Mouse (Mus musculus) kidney, postnatal 0 days (tissue): ENCODE results near the gene Eif5. TPM values are rescaled to one million over a fixed set of nuclear protein-coding genes. Genes with fewer than 3 reads are reported as not detected.
A peak's percentile ranks its signal among the peaks of the same experiment; 100 is the strongest.

ENCODE experiments used
- ATAC-seq: fragments of 200-750 bp; cut with Nextera tagmentation; replicated peaks from 2 replicates; pipeline ENCODE4 v1.8.0; 2017; ENCODE audit warnings: low read depth, moderate number of reproducible peaks, moderate TSS enrichment, moderate library complexity; ENCODE audit not compliant: low FRiP score
- DNase-seq: peaks from one replicate; pipeline ENCODE4 v3.0.0-alpha.2; 2016; ENCODE audit warnings: low spot score
- H3K27ac ChIP-seq: fragments of 300-500 bp; sonication (generic); 2 replicates; pipeline ENCODE4 v1.5.1; 2014; ENCODE audit warnings: mild to moderate bottlenecking
- H3K27me3 ChIP-seq: fragments of 300-500 bp; sonication (generic); 2 replicates; pipeline ENCODE4 v1.6.1; 2014; ENCODE audit warnings: low read length, mixed read lengths; ENCODE audit not compliant: insufficient read depth
- H3K36me3 ChIP-seq: fragments of 300-500 bp; sonication (generic); 2 replicates; pipeline ENCODE4 v1.6.1; 2014; ENCODE audit warnings: low read length, mixed read lengths; ENCODE audit not compliant: insufficient read depth
- H3K4me1 ChIP-seq: fragments of 300-500 bp; sonication (generic); replicated peaks from 2 replicates; pipeline ENCODE4 v1.6.1; 2014; ENCODE audit warnings: antibody characterized with exemption, low read length, mixed read lengths; ENCODE audit not compliant: insufficient read depth
- H3K4me2 ChIP-seq: fragments of 300-500 bp; sonication (generic); 2 replicates; pipeline ENCODE4 v1.6.1; 2014; ENCODE audit warnings: mild to moderate bottlenecking, low read length, moderate library complexity, mixed read lengths
- H3K4me3 ChIP-seq: fragments of 300-500 bp; sonication (generic); replicated peaks from 2 replicates; pipeline ENCODE4 v1.5.1; 2014; ENCODE audit warnings: low read depth, low read length
- H3K9ac ChIP-seq: fragments of 300-500 bp; sonication (generic); 2 replicates; pipeline ENCODE4 v1.6.1; 2014; ENCODE audit warnings: low read depth, low read length
- H3K9me3 ChIP-seq: fragments of 300-500 bp; sonication (generic); replicated peaks from 2 replicates; pipeline ENCODE4 v1.6.1; 2016; ENCODE audit warnings: low read length, inconsistent platforms, mixed read lengths
- CTCF ChIP-seq: IDR thresholded peaks from 2 replicates; pipeline ENCODE4 v1.5.1; 2016; ENCODE audit warnings: antibody characterized with exemption, low read depth, mild to moderate bottlenecking, moderate library complexity
- WGBS: fragments of 180-500 bp; shearing (Covaris S2); extraction: QIAGEN DNeasy Blood & Tissue Kit; methylation state at CpG from one replicate; pipeline ENCODE4 v1.1.7; 2014; 5-methylcytosine and 5-hydroxymethylcytosine counted together
- polyA plus RNA-seq: library from polyadenylated mRNA; unstranded; fragments of >200 nt; fragmentation: Nextera tagmentation; extraction: Ambion mirVana; gene quantifications from 2 replicates; pipeline ENCODE4 v1.2.1, GENCODE M21; 2015

Eif5 gene
- polyA plus RNA-seq, 1 experiment from 2014 or later = 701 TPM

- Histone ChIP-seq H3K4me3 (no peak overlapping the region), H3K9me3 (no peaks in the 10 kb centered on the region), H3K4me1 (0 out of 2 replicates have a peak, but pooled peaks cover 4% of the 10 kb centered on the region), H3K9ac (no peak overlapping the region), H3K27me3 (no peaks in the 10 kb centered on the region), H3K4me2 (no peak overlapping the region), H3K27ac (no peak overlapping the region), H3K36me3 (no peaks in the 10 kb centered on the region)
- ATAC-seq = no peak
- TF ChIP-seq CTCF = no peak
- WGBS = 59% methylated on average over 6 of the region's 6 CpGs
- no peak for DNase-seq
Measured at GRCm38 (mm10) chr12:111557538-111557937, 19.7 kb downstream of the Eif5 start.

GRCm38 (mm10) chr12:111558655-111559054, 20.8 kb downstream of the Eif5 start:
- DNase-seq (no peak), ATAC-seq (no peak)
- Histone ChIP-seq H3K27me3 (no peaks in the 10 kb centered on the region), H3K27ac (no peak overlapping the region), H3K4me1 (0 out of 2 replicates have a peak, but pooled peaks cover 4% of the 10 kb centered on the region), H3K9me3 (no peaks in the 10 kb centered on the region), H3K36me3 (no peaks in the 10 kb centered on the region), H3K4me2 (no peak overlapping the region), H3K9ac (no peak overlapping the region), H3K4me3 (no peak overlapping the region)
- TF ChIP-seq CTCF = no peak
- WGBS = 38% methylated on average over 2 of the region's 2 CpGs

DNA sequence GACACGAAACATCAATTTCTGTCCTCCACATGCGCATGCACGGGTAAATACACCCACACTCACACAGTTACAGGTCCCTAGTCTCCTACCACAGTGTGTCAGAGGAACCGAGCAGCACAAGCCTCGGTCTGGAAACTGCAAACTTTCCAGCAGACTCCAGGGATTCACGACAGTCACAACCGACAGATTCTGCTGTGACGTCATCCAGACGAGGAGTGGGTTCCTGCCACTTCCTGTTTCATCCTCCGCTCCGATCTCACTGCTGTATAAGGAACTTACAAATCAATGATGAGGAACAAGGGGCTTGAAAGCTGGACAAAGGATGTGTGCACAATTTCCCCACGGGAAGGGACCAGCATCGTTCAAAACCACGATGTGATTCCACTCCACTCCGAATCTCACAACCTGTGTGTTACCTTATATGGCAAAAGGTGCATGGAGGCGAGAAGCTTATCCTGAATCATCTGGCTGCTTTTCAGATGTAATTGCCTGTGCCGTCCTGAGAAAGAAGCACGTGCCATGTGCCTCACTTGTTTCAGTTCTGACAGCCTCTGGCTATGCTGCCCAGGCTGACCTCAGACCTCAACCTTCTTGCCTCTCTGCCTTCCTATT, 21.9 kb downstream of the Eif5 start:
- 0 out of 2 replicates have a peak overlapping the region, but pooled peaks have one; percentile 10 for H3K9ac ChIP-seq
- no peak for DNase-seq
- H3K4me3 ChIP-seq = no peak overlapping the region
- ATAC-seq = peak; percentile 58; the same call in 1 of the 2 replicates
- H3K4me2 ChIP-seq = peak overlapping the region; percentile 34
- 31% methylated on average over 18 of the region's 18 CpGs for WGBS
- no peaks in the 10 kb centered on the region for H3K36me3 ChIP-seq
- no peaks in the 10 kb centered on the region for H3K27me3 ChIP-seq
- no peak overlapping the region for H3K27ac ChIP-seq
- 0 out of 2 replicates have a peak, but pooled peaks cover 4% of the 10 kb centered on the region for H3K4me1 ChIP-seq
- H3K9me3 ChIP-seq = no peaks in the 10 kb centered on the region
- TF ChIP-seq CTCF = no peak

DNA sequence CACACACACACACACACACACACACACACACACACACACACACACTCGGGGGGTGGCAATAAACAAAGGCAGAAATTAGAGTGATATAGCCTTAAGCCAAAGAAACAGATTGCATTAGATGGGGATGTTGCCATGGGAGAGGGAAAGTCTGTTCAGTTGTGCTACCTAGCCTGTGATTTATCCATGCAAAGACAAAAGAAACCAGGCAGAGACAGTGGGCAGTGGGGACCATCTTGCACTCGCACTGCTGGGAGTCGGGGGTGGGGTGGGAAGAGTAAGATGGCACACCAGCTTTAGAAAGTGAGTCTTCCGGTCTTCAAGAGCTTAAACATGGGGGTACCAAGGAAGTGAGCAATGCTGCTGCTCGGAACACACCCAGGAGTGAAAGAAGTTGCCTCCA, 22.5 kb downstream of the Eif5 start:
- Histone ChIP-seq H3K36me3 (no peaks in the 10 kb centered on the region), H3K4me1 (0 out of 2 replicates have a peak, but pooled peaks cover 4% of the 10 kb centered on the region), H3K9ac (no peak overlapping the region), H3K27ac (no peak overlapping the region), H3K27me3 (no peaks in the 10 kb centered on the region), H3K9me3 (no peaks in the 10 kb centered on the region), H3K4me2 (no peak overlapping the region), H3K4me3 (no peak overlapping the region)
- ATAC-seq (no peak), DNase-seq (no peak)
- TF ChIP-seq CTCF = no peak
- 68% methylated on average over 5 of the region's 5 CpGs for WGBS

GRCm38 (mm10) chr12:111562276-111562814, 24.5 kb downstream of the Eif5 start:
- WGBS = 36% methylated on average over 4 of the region's 4 CpGs
- ATAC-seq (no peak), DNase-seq (no peak)
- H3K27me3 ChIP-seq = no peaks in the 10 kb centered on the region
- H3K36me3 ChIP-seq = no peaks in the 10 kb centered on the region
- H3K4me1 ChIP-seq = 0 out of 2 replicates have a peak, but pooled peaks cover 4% of the 10 kb centered on the region
- H3K4me2 ChIP-seq = no peak overlapping the region
- H3K9ac ChIP-seq = no peak overlapping the region
- no peak for TF ChIP-seq CTCF
- no peaks in the 10 kb centered on the region for H3K9me3 ChIP-seq
- no peak overlapping the region for H3K27ac ChIP-seq
- H3K4me3 ChIP-seq = no peak overlapping the region

DNA sequence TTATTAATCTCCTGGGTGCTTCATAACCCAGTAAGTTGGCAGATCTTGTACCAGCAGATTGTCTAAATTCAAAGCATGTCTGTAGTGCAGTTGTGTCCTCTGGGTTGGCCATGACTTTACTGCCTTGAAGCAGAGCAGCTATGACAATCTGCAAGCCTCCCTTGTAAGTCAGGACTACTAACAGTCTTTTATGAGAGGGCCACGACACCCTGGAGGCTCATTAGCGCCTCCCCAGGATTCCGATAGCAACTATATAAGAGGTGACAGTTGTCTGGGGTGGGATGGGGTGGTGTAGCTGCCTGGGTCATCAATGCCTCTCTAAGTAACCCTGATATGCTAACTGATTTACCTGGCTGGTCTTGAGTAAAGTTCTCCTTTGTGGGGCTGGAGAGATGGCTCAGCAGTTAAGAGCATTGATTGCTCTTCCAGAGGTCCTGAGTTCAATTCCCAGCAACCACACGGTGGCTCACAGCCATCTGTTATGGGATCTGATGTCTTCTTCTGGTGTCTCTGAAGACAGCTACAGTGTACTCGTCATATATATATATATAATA, 25.3 kb downstream of the Eif5 start:
- no peak overlapping the region for H3K4me3 ChIP-seq
- H3K27ac ChIP-seq = no peak overlapping the region
- no peak overlapping the region for H3K4me2 ChIP-seq
- no peak for ATAC-seq
- 39% methylated on average over 5 of the region's 5 CpGs for WGBS
- TF ChIP-seq CTCF = peak; percentile 37; the same call in 1 of the 2 replicates
- no peak overlapping the region for H3K9ac ChIP-seq
- no peaks in the 10 kb centered on the region for H3K27me3 ChIP-seq
- no peak for DNase-seq
- no peaks in the 10 kb centered on the region for H3K9me3 ChIP-seq
- H3K36me3 ChIP-seq = no peaks in the 10 kb centered on the region
- 0 out of 2 replicates have a peak, but pooled peaks cover 4% of the 10 kb centered on the region for H3K4me1 ChIP-seq
